Mouse (Mus musculus) kidney, adult 2 months (tissue): Measurements from ENCODE around the gene Rps2. TPM values are rescaled to one million over a fixed set of nuclear protein-coding genes. Genes with fewer than 3 reads are reported as not detected.

Experiments used
- DNase-seq: peaks from one replicate; pipeline ENCODE4 v3.0.0; 2021
- H3K27ac ChIP-seq: fragments of 200-500 bp; 2 replicates; pipeline ENCODE4 v1.5.1; 2012; ENCODE audit warnings: low read depth, low read length, control low read depth, inconsistent platforms; ENCODE audit not compliant: insufficient read depth
- H3K27me3 ChIP-seq: fragments of 200-500 bp; replicated peaks from 2 replicates; pipeline ENCODE4 v1.6.1; 2012; ENCODE audit warnings: mild to moderate bottlenecking, moderate library complexity, low read length, inconsistent platforms; ENCODE audit not compliant: control insufficient read depth, insufficient read depth
- H3K36me3 ChIP-seq: fragments of 200-500 bp; 2 replicates; pipeline ENCODE4 v1.6.1; 2012; ENCODE audit warnings: mild to moderate bottlenecking, moderate library complexity, low read length, inconsistent platforms; ENCODE audit not compliant: control insufficient read depth, insufficient read depth
- H3K4me1 ChIP-seq: fragments of 200-500 bp; 2 replicates; pipeline ENCODE4 v1.6.1; 2011; ENCODE audit warnings: low read length; ENCODE audit not compliant: control insufficient read depth, insufficient read depth
- H3K4me3 ChIP-seq: fragments of 200-500 bp; 2 replicates; pipeline ENCODE4 v1.5.1; 2011; ENCODE audit warnings: mild to moderate bottlenecking, low read depth, low read length, control low read depth; ENCODE audit not compliant: insufficient read depth
- CTCF ChIP-seq: fragments of 200-500 bp; conservative IDR thresholded peaks from 2 replicates; pipeline ENCODE4 v1.5.1; 2011; ENCODE audit warnings: low read depth, mild to moderate bottlenecking, control low read depth, low read length, moderate library complexity, mixed read lengths; ENCODE audit not compliant: insufficient read depth, insufficient read length
- POLR2A ChIP-seq: fragments of 200-500 bp; IDR thresholded peaks from one replicate; pipeline ENCODE4 v1.6.1; 2011; ENCODE audit warnings: low read depth, low read length, control low read depth
- WGBS: fragments of 180-500 bp; shearing (Covaris S2); methylation state at CpG from one replicate; pipeline ENCODE4 v1.1.7; 2018; 5-methylcytosine and 5-hydroxymethylcytosine counted together
- polyA plus RNA-seq: library from polyadenylated mRNA; depleted of rRNA; stranded (reverse); fragments of >200 nt; gene quantifications from 2 replicates; pipeline ENCODE4 v1.2.3, GENCODE M21; 2012

Rps2 gene
- polyA plus RNA-seq, 1 experiment, result 2,444 TPM

- Histone ChIP-seq H3K4me1 (no peaks in the 10 kb centered on the region), H3K27me3 (0 out of 2 replicates have a peak, but pooled peaks cover 2% of the 10 kb centered on the region), H3K36me3 (no peaks in the 10 kb centered on the region), H3K27ac (no peak overlapping the region), H3K4me3 (no peak overlapping the region)
- TF ChIP-seq CTCF (no peak), POLR2A (no peak)
- WGBS, result 85% methylated on average over 5 of the region's 5 CpGs
- DNase-seq, result no peak
Observed at GRCm38 (mm10) chr17:24692385-24692784, 25.5 kb upstream of the Rps2 start.

GRCm38 (mm10) chr17:24695326-24696010 lies 22.4 kb upstream of the Rps2 start:
- no peaks in the 10 kb centered on the region for H3K27me3 ChIP-seq
- TF ChIP-seq CTCF, result no peak
- TF ChIP-seq POLR2A, result no peak
- H3K4me3 ChIP-seq, result peak overlapping the region; percentile 59
- no peaks in the 10 kb centered on the region for H3K36me3 ChIP-seq
- H3K4me1 ChIP-seq, result no peaks in the 10 kb centered on the region
- peak; percentile 70 for DNase-seq
- 7% methylated on average over 49 of the region's 51 CpGs for WGBS
- peak overlapping the region; percentile 73 for H3K27ac ChIP-seq

GRCm38 (mm10) chr17:24696011-24696697 lies 21.8 kb upstream of the Rps2 start, which contains the start of the genes Gfer and Noxo1:
Gene Gfer (minus strand): TSS chr17:24696156.
Gene Noxo1 (plus strand): TSS chr17:24696234.
- Histone ChIP-seq H3K27me3 (no peaks in the 10 kb centered on the region), H3K27ac (peak within 1 kb of the TSS; percentile 73), H3K36me3 (no peaks in the 10 kb centered on the region), H3K4me3 (peak within 1 kb of the TSS; percentile 59), H3K4me1 (no peaks in the 10 kb centered on the region)
- under 1% methylated on average over 67 of the region's 76 CpGs for WGBS
- TF ChIP-seq POLR2A, result no peak
- peak; percentile 37; the same call in 1 of the 2 replicates for TF ChIP-seq CTCF
- DNase-seq, result peak; percentile 93

- Histone ChIP-seq H3K27ac (no peak overlapping the region), H3K27me3 (no peaks in the 10 kb centered on the region), H3K36me3 (no peaks in the 10 kb centered on the region), H3K4me1 (no peaks in the 10 kb centered on the region), H3K4me3 (no peak overlapping the region)
- 33% methylated on average over 5 of the region's 5 CpGs for WGBS
- peak; percentile 27 for DNase-seq
- TF ChIP-seq CTCF, result no peak
- TF ChIP-seq POLR2A, result no peak
Observed at GRCm38 (mm10) chr17:24697985-24698384, 19.9 kb upstream of the Rps2 start.

GRCm38 (mm10) chr17:24698715-24699114 lies 19.2 kb upstream of the Rps2 start:
- Histone ChIP-seq H3K4me1 (no peaks in the 10 kb centered on the region), H3K27ac (no peak overlapping the region), H3K27me3 (no peaks in the 10 kb centered on the region), H3K36me3 (no peaks in the 10 kb centered on the region), H3K4me3 (no peak overlapping the region)
- DNase-seq, result no peak
- WGBS, result 76% methylated on average over 9 of the region's 9 CpGs
- TF ChIP-seq CTCF (no peak), POLR2A (no peak)

- WGBS, result 68% methylated on average over 2 of the region's 2 CpGs
Observed at GRCm38 (mm10) chr17:24699473-24699872, 18.4 kb upstream of the Rps2 start.

GRCm38 (mm10) chr17:24701251-24701650 lies 16.7 kb upstream of the Rps2 start:
- Histone ChIP-seq H3K4me1 (no peaks in the 10 kb centered on the region), H3K27me3 (no peaks in the 10 kb centered on the region), H3K36me3 (no peaks in the 10 kb centered on the region), H3K27ac (no peak overlapping the region), H3K4me3 (no peak overlapping the region)
- TF ChIP-seq POLR2A (no peak), CTCF (no peak)
- WGBS, result 88% methylated on average over 9 of the region's 9 CpGs
- DNase-seq, result no peak

More at GRCm38 (mm10) chr17:24699473-24699872, 18.4 kb upstream of the Rps2 start:
- DNase-seq, result no peak
- Histone ChIP-seq H3K4me3 (no peak overlapping the region), H3K36me3 (no peaks in the 10 kb centered on the region), H3K27me3 (no peaks in the 10 kb centered on the region), H3K4me1 (no peaks in the 10 kb centered on the region), H3K27ac (no peak overlapping the region)
- TF ChIP-seq CTCF, result no peak
- no peak for TF ChIP-seq POLR2A
